Mouse (Mus musculus) mature B cell (primary cell): Measurements from ENCODE around the gene Pld3.
"Not testable (repeated sequence)": the region's sequence is repeated elsewhere in the genome, so short reads cannot be mapped to it uniquely, and the experiment has no call there.

Experiments used
- in situ Hi-C: fragments of 300-500 bp; cut with MboI; formaldehyde crosslinking; loops from 2 replicates; pipeline ENCODE4 v1.14.3; 2019

The Pld3 gene

DNA sequence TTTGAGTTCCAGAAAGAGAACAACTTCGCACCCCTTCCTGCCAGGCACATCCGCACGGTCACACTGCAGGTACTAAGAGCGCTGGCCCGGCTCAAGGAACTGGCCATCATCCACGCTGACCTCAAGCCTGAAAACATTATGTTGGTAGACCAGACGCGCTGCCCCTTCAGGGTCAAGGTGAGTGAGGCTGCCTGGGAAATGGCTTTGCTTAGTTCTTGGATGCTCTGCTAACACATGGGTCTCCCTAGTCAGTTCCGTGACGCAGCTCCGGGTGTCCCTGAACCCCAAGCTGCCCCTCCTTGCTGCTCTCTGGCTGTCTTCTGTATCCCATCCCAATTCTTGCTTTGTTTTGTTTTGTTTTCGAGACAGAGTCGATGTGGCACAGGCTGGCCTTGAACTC, 29.2 kb downstream of the Pld3 start:
- in situ Hi-C loops = loop anchor here (10.0 kb wide), 1 partner anchor 179 kb away; no protein-coding TSS in a partner anchor

DNA sequence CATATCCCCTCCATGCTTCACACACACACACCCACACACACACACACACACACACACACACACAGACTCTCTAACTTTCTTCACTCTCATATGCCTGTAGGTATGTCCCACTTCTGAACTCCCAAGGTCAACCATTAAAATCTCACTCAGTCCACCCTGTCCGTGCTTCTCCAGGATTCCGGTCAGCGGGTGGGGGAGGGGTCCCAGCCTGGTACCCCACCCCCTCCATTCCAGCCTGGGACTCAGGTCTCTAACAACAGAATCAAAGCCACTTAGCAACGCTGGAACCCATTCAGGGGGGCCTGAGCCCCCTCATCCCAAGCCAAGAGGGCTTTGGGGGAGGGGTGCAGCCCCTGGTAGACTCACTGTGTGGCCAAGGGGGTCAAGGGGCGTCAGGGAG, 30.1 kb downstream of the Pld3 start, which contains the start of gene Hipk4:
Hipk4 (plus strand) TSS at position 301 of the 400 bp plus-strand sequence.
- in situ Hi-C loops = loop anchor here (10.0 kb wide), 1 partner anchor 178 kb away; no protein-coding TSS in a partner anchor

DNA sequence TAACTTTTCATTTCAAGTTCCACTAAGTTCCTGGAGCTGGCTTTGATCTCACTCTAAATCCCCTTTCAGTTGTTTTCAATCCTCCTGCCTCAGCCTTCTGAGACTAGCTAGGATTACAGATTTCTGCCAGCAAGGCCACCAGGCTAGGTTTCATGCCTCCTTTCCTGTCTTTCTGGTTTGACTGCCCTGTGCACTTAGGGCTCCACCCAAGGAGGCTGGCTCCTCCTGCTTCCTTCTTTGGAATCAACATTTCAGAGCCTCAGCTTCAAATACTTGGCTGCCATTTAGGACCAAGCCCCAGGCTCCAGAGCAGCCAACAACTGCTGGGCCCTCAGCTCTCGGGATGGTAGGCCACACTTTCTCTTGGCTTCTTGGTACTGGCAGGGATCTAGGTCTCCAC, 32.4 kb downstream of the Pld3 start:
- in situ Hi-C loops = loop anchor here (10.0 kb wide), 1 partner anchor 176 kb away; no protein-coding TSS in a partner anchor

DNA sequence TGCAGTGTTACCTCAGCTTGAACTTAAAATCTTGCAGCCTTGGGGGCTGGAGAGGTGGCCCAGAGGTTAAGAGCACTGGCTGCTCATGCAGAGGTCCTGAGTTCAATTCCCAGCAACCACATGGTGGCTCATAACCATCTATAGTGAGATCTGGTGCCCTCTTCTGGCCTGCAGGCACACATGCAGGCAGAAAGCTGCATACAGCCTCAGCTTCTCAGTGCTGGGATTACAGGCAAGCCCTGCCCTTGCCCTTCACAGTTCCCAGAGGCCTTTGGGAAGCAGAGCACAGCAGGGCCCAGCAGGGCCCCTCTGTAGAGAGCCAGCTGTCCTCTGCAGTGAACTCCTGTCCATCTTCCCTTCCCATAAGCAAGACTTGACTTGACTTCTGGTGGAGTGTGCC, 32.9 kb downstream of the Pld3 start:
- in situ Hi-C loops = loop anchor here (10.0 kb wide), 1 partner anchor 175 kb away; no protein-coding TSS in a partner anchor

DNA sequence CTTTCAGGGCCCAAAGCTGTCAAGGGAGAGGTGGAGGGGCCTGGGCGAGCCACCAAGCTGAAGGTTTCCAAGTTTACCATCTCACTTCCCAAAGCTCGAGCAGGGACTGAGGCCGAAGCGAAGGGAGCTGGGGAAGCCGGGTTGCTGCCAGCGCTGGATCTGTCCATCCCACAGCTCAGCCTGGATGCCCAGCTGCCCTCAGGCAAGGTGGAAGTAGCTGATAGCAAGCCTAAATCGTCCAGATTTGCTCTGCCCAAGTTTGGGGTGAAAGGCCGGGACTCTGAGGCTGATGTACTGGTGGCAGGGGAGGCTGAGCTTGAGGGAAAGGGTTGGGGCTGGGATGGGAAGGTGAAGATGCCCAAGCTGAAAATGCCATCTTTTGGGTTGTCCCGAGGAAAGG, 34.7 kb downstream of the Pld3 start:
- in situ Hi-C loops = no loop called here

DNA sequence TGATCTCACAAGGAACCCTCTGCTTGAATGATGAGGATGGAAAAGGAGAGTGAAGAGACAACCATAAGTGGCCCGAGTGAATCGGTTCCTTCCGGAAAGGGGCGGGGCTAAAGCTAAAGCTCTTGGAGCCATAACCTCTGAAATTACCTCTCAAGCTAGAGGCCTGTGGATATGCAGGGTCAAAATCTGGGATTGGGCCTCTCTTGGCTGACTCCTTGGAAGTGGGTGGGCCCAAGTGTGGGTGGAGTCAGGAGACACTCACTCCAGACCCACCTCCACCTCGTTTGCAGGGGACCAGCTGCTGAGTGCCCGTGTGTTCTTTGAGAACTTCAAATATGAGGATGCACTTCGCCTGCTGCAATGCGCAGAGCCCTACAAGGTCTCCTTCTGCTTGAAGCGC, 38.1 kb downstream of the Pld3 start:
- in situ Hi-C loops = no loop called here

DNA sequence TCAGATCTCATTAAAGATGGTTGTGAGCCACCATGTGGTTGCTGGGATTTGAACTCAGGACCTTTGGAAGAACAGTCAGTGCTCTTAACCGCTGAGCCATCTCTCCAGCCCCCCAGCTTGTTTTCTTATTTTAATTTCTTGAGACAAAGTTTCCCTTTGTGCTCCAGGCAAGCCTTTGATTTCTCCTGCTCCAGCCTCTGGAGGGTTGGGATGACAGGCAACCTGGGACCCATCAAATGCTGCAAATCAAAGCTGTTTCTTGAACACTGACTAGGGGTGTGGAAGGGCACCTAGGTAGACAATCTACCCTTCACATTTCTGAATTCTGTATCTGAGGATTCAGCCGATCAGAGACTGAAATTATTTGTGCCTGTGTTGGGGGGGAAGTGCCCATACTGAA, 42.2 kb downstream of the Pld3 start:
- in situ Hi-C loops = no loop called here

DNA sequence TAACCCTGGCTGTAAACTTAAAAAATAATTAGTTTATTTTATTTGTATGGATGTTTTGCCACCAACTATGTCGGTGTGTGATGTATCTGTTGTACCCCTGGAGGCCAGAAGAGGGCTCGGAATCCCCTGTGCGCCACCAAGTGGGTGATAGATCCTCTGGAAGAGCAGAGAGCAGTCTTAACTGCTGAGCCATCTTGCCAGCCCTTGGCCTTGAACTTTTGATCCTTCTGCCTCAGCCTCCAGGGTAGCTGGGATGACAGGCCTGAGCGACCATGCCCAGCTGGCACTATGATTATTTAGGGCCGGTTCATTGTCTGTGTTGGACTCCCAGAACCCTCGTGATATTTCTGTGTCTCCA, 44.4 kb downstream of the Pld3 start:
- in situ Hi-C loops = loop anchor here (10.0 kb wide), 1 partner anchor 174 kb away; the partner anchor contains the start of gene Ltbp4

DNA sequence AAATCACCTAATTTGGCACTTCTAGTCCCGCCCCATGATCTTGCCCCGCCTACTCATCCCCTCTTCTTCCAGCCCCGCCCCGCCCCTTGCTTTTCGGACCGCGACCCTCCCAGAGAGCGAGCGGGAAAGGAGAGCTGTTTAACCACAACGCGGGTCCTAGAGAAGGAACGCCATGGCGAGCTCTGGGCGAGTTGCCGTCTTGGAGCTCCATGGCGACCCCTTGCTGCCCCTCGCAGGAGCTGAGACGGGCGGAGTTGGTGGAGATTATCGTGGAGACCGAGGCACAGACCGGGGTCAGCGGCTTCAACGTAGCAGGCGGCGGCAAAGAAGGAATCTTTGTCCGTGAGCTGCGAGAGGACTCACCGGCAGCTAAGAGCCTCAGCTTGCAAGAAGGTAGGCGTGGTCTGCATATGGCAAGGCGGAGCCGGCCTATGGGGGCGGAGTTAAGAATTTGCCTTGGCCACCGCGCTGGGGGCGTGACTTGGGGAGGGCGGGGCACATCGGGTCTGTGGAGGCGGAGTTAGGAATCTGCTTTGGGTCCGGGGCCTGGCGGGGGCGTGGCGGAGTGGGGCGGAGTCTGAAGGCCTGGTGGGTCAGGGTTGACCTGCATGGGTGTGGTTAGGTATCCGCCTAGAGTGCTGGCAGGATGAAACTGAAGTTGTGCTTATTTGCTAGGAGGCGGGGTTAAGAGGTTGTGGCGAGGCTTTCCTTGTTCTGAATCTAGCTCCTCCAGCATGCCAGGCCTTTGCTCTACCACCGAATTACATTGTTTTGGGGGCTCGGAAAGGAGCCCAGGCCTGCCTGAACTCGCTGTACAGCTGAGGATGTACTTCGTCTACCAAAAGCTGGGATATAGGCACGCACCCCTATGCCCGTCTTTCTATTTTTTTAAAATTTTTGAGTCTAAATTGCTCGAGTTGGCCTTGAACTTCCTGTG, 45.0 kb downstream of the Pld3 start:
- in situ Hi-C loops = loop anchor here (10.0 kb wide), 1 partner anchor 173 kb away; the partner anchor contains the start of gene Ltbp4

DNA sequence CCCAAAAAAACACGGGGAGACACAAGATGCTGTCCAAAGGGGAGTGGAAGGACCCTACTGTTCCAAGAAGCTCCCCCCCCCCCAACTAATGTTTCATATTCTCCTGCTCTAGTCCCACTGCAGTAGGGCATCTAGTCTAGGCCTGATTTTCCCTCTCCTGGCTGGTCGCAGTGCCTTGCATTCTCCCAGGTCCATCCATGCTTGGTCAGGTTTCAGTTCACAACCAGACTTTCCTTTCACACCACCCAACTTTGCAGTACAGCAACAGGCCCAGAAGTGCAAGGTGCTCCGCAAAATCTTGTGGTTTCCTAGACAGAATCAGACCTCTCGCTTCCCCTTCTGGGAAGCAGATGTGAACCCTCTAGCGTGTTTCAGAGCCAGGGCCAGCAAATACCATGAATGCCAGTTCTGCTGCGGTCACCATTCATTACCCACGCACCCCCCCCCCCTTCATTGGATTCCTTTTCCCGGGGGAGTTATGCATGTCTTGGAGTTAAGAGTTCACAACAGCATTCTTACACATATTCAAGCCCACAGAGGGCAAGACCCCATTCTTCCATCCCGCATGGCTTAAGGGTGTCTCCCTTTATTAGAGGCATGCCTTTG, 46.1 kb downstream of the Pld3 start:
- in situ Hi-C loops = loop anchor here (10.0 kb wide), 1 partner anchor 172 kb away; the partner anchor contains the start of gene Ltbp4

DNA sequence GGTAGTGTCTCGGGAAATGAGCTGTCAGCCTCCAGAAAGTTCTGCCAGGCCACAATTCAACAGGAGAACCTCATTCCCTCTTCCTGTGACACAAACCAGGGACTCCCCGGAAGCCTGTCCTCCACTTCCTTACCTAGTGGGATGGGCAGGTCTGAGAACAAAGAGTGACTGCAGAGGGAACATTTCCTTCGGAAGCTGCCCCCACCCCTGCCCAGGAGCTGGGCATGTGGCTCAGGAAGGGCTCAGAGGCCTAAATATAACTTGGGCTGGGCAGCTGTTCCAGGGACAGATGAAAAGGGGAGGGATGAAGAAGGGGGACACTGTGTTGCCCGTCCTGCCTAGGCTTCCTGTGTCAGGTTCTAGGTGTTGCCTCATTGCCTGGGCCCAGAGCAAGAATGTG, 51.4 kb downstream of the Pld3 start:
- in situ Hi-C loops = loop anchor here (10.0 kb wide), 1 partner anchor 167 kb away; the partner anchor contains the start of gene Ltbp4

DNA sequence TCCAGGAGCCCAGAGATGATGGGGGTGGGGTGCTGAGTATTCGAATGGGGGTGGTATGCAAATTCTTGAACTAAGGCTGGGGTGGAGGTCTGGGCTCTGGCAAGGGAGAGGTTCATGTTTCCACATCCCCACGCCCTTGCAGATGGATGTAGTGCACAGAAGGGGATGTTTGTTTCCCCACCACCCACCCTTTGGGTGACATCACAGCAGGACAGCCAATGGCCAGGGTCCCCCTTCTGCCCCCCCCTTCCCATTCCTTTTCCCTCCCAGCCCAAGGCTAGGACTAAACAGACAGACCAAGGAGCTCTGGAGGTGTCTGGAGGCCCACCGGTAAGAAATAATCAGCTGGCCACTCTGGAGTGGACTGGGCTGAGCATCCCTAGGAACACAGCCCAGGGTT, 54.0 kb downstream of the Pld3 start, which contains the start of gene Prx:
Prx (plus strand) TSS at position 289 of the 400 bp plus-strand sequence.
- in situ Hi-C loops = no loop called here

DNA sequence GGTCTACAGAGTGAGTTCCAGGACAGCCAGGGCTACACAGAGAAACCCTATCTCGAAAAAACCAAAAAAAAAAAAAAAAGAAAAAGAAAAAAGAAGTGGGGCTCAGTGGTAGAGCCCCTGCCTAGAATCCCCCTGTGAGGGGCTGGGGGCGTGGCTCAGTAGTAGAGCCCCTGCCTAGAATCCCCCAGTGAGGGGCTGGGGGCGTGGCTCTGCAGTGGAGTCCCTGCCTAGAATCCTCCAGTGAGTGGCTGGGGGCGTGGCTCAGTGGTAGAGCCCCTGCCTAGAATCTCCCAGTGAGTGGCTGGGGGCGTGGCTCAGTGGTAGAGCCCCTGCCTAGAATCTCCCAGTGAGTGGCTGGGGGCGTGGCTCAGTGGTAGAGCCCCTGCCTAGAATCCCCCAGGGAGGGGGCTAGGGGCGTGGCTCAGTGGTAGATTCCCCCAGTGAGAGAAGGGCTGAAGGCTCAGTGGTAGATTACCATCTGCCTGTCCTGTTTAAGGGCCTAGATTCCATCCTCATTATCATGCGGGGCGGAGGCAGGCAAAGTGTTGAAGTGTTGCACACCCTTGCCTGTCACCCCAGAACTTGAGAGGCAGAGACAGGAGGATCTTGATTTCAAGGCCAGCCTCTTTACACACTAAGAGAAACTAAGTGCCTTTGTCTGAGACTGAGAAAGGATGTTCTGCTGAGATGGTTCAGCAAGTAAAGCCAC, 58.2 kb downstream of the Pld3 start:
- in situ Hi-C loops = not testable (repeated sequence)

DNA sequence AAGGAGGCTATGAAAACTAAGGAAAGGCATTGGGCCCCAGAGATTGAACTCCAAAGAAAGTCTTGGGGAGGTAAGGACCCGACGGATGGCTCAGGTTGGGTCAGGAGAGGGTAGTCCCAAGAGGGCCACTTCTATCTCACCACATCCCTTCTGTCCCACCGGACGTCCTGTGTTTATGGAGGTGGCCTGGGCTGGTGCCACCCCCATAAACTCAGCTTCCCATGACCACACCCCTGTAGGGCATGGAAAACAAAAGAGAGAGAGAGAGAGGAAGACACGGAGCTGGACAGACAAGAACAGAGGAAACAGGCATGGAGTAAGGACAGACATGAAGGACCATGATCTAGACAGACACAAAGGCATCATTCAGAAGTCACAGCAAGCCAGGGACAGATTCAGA, 59.6 kb downstream of the Pld3 start:
- in situ Hi-C loops = no loop called here

DNA sequence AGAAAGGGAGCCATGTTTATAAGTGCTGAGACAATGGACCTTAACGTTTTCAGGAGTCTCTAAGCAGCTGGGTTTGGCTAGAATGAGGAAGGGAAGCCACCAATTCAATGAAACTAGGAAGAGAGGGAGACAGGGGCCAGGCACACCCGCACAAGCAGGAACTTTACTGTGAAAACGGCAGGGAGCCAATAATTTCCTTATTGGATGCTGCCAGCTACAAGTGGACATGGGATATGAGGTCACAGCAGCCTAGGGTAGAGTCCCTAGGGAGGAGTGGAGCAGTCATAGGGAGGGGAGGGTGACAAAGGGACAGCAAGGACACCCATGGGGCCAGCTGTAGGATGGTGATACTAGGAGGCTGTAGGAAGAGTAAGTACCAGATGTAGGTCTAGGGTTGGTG, 60.0 kb downstream of the Pld3 start:
- in situ Hi-C loops = no loop called here

DNA sequence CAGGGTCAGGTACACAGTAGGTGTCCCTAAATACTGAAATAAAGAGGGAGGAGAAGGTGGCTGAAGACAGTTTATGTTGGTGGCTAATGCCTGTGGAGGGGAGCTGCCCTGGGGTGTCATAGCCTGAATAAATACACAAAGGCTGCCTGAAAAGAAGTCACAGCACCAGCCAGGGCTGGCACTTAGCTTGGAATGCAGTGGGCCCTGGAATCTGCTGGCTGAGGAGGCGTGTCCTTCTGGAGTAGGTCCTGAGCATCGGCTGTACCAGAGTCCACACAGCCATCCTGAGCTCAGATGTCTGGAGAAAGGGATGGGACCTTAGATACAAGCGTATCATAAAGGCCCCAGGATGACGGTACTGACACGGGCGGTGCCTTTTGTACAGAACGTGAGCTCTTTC, 61.2 kb downstream of the Pld3 start:
- in situ Hi-C loops = no loop called here

DNA sequence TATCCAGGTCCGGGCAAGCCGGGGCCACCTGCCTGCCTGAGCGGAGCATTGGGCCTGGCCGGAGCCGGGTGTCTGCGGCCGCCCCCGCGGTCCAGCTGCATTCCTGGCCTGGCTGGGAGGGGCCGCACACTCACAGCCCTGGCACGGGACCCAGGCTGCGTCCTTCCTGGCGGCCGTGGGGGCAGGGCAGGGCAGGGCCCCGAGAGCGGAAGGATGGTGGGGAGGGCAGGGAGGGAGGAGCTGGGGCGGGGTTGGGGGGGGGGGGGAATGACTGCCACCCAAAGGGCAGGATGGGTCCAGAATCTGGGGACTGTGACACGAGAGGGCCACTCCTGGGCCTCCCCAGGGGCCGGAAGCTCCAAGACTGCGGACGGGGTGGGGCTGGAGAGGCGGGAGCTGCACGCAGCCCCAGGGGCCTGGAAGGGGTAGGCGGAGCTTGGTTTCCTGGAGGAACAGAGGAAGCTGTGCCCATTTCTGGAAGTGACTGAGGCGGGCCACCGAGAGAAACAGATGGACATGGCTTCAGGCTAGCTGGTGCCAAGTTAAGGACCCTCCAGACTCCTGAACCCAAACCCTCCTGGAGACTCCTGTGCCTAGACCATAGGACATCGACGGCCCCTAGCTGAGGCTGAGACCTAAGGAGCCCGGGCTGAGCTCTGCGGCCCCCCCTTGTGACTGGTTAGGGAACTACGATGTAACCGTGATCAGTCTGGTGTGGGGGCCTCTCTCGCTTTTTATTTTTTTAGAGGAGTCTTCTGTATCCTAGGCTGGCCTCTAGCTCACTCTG, 62.3 kb downstream of the Pld3 start:
- in situ Hi-C loops = no loop called here

DNA sequence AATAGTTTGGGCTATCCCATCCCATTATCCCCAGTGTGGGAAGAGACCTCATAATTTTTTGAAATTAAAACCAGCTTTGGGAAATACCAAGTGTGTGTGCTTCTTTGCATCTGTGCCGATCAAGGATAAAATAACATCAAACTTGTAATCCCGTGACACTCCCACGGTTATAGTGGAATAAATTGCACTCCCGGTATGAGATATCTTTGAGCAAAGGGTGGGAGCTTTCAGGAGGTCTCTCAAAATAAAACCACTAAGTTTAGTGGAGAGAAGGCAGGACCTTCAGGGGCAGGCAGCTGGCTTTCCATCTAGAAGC, 62.8 kb downstream of the Pld3 start:
- in situ Hi-C loops = no loop called here

DNA sequence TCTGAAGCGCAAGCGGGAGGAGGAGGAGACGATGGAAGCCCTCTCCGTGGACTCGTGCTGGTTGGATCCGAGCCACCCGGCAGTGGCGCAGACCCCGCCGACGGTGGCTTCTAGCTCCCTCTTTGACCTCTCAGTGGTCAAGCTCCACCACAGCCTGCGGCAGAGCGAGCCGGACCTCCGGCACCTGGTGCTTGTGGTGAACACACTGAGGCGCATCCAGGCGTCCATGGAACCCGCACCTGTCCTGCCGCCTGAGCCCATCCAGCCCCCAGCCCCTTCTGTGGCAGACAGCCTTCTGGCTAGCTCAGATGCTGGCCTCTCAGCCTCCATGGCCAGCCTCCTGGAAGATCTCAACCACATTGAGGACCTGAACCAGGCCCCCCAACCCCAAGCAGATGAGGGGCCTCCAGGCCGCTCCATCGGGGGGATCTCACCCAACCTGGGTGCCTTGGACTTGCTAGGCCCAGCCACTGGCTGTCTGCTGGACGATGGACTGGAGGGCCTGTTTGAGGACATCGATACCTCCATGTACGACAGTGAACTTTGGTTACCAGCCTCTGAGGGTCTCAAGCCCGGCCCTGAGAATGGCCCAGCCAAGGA, 63.6 kb downstream of the Pld3 start:
- in situ Hi-C loops = no loop called here

DNA sequence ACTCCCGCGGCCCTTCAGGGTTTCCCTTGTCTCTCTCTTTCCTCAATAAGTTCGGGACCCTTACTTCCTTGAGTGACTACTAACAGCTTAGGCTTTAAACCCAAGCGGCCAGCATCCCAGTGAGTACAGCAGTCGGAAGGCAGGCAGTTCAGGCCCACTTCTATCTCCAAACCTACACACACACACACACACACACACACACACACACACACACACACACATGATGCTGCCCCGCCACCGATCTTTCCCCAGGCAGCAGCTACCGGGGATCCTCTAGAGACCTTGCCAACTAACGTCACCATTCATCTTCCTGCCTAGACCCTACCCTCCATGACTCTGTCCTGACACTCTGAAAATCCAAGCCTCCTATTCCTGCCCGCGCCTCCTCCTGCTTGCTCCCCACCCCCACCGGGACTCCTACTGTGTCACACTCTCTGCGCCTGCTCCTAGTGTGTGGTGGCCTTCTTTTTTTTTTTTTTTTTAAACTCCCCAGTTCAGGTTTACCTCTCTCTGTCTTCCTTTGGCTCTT, 65.2 kb downstream of the Pld3 start:
- in situ Hi-C loops = no loop called here
